Mouse (Mus musculus) urinary bladder, postnatal 10 days (tissue): Measurements from ENCODE around the gene Lrrc8d.

Source experiments
- DNase-seq: peaks from one replicate; pipeline ENCODE4 v3.0.0; 2022; ENCODE audit warnings: low spot score

Lrrc8d gene

DNA sequence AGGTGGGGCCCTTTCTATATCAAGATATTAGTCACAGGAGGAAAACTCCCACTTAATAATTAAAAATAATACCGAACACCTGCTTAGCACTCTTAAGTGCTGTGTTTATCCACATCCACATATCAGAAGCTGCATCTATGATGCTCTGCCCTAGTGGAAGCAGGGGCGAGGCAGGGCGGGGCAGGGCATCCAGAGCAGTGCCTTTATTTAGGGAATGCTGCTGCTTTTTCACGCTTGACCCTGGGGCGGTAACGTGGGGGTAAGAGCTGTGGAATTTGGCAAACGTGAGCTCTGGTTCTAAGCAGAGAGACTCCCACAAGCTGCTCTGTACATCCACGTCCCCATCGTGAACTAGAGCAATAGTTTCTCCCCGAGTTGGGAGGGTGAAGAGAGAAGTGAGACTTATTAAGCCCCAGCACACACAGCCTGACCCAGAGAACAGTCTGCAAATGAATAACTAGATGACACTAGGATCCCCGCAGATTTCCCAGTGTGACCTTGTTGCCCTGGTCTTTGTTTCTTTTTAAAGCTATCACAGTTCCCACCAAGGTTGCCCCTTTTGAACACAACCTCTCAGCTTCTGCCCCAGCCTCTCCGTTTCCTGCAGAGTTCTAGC is 77.3 kb downstream of the Lrrc8d start:
- DNase-seq, result no peak

DNA sequence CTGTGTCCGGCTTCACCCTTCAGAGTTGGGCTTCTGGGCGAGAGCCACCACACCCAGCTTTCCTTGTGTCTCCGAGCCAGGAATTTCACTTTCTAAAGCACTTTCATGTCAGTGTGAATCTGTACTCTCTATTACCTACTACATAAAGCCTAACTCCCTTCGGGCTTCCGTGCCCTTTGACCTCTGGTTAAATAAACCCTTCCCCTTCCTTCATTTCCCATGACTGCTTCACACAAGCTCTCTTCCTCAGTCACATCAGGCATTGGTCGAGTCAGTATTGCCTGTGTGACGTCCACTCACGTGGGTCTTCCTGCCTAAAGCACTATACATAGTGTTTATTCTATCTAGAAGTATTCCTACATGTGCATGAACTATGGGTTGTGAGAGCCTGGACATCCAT is 77.9 kb downstream of the Lrrc8d start:
- DNase-seq, result no peak

DNA sequence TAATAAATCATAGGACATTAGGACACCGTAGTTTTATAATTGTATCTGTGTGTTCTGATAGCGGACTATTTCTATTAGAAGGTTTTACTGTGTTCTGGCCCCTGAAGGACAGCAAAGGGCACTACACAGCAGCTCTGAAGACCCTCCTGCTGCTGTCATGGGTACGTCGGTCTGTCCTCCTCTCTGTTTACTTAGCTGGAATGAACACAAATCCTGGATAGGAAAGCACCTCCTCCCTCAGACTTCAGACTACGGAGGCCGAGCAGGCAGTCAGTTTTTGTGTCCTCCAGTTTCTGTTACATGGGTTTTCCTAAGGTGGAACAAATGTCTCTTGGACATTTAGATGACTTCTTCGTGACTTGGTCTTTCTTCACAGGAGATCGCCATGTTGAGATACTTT is 78.4 kb downstream of the Lrrc8d start:
- DNase-seq, result no peak

GRCm38 (mm10) chr5:105778723-105779122 is 79.0 kb downstream of the Lrrc8d start:
- no peak for DNase-seq

- DNase-seq, result no peak
Measured at GRCm38 (mm10) chr5:105779331-105779730, 79.6 kb downstream of the Lrrc8d start.

DNA sequence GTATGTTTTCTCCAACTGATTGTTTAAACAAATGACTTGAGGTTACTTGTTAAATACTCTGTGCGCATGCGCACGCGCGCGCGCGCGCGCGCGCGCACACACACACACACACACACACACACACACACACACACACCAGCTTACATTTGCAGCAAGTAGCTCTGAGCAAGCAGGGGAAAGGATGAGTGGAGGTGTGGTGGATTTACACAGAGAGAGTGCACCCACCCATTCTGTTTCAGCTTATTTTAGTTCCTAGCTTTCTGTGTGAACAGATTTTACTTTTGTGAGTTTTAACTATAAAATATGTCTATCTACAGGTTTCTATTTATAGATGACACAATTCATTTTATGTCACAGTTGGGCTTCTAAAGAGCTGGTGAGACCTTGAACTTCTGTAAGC is 84.1 kb downstream of the Lrrc8d start:
- no peak for DNase-seq

GRCm38 (mm10) chr5:105784724-105785123 is 85.0 kb downstream of the Lrrc8d start:
- DNase-seq, result no peak

- DNase-seq, result no peak
Measured at GRCm38 (mm10) chr5:105787577-105787976, 87.8 kb downstream of the Lrrc8d start.

DNA sequence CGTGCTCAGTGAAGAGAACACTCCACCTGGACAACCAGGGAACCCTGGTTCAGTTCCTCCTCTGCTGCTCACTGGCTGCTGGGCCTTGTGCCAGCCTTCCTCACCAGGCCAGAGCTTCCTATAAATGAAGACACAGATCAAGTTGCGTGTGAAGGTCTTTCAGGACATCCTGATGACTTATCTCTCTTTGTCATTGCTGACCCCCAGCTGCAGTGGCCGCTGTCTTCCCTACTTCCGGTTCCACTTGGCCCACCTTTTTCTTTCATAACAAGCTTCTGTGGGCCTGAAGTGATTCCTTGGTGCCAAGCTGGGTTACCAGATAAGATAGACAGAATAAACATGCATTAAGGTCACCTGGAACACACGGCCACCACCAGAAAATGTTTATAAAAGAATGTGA is 90.0 kb downstream of the Lrrc8d start:
- DNase-seq, result no peak

GRCm38 (mm10) chr5:105792331-105792801 is 92.6 kb downstream of the Lrrc8d start:
- DNase-seq, result no peak

- DNase-seq, result no peak
Measured at GRCm38 (mm10) chr5:105792853-105793547, 93.2 kb downstream of the Lrrc8d start.

- no peak for DNase-seq
Measured at GRCm38 (mm10) chr5:105793548-105793940, 93.8 kb downstream of the Lrrc8d start.

DNA sequence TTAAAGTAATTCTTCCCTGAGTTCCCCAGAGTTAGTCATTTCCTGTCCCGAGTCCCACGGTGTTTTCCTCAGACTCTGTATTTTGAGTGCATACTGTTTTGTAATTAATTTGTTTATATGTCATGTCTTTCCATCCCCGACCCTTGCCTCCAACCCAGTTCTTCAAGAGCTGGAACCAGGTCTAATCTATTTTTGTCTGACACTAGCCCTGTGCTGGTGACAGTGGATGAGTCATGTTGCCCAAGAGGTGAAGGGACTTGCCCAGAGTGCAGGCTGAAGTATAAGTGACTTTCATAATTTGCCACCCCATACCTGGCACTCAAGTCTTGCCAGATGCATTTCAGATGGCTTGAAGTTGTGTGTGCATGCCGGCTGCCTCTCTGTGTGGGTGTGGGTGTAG is 98.7 kb downstream of the Lrrc8d start:
- DNase-seq, result no peak

- no peak for DNase-seq
Measured at GRCm38 (mm10) chr5:105799850-105800635, 100.3 kb downstream of the Lrrc8d start.

DNA sequence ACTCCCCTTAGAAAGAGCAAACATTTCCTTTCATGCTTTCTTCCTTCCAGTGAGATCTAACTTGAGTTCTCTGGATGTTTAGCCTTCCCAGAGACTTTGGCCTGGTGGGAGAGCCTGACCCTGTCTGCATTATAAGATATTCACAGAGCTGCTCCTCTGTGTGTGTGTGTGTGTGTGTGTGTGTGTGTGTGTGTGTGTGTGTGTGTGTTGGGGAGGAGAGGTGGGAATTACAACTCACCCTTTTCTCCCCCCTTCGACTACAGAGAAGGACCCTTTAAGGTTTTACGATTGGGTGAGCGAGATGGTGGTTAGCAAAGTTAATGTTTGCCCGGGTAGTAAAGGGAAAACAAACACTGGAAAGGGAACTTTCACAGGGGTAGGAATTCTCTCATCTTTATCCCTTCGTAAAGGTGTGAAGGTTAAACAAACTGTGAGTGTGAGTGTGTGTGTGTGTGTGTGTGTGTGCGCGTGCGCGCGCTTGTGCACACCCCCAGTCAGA is 101.3 kb downstream of the Lrrc8d start:
- DNase-seq, result no peak

GRCm38 (mm10) chr5:105805955-105806354 is 106.2 kb downstream of the Lrrc8d start:
- no peak for DNase-seq

GRCm38 (mm10) chr5:105807461-105807860 is 107.7 kb downstream of the Lrrc8d start:
- DNase-seq, result no peak

- no peak for DNase-seq
Measured at GRCm38 (mm10) chr5:105809056-105809455, 109.3 kb downstream of the Lrrc8d start.

DNA sequence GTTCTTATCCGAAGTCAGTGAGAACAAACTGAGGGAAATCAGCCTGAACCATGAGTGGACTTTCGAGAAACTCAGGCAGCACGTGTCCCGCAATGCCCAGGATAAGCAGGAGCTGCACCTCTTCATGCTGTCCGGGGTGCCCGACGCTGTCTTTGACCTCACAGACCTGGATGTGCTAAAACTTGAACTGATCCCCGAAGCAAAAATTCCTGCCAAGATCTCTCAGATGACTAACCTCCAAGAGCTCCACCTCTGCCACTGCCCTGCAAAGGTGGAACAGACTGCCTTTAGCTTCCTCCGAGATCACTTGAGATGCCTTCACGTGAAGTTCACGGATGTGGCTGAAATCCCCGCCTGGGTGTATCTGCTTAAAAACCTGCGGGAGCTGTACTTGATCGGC is 113.3 kb downstream of the Lrrc8d start:
- no peak for DNase-seq

DNA sequence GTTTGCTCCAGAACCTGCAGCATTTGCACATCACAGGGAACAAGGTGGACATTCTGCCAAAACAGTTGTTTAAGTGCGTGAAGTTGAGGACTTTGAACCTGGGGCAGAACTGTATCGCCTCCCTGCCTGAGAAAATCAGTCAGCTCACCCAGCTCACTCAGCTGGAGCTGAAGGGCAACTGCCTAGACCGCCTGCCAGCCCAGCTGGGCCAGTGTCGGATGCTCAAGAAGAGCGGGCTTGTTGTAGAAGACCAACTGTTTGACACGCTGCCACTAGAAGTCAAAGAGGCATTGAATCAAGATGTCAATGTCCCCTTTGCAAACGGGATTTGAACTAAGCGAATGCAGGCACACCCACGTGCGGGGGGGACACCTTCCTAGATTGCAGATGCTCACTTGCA is 114.2 kb downstream of the Lrrc8d start:
- DNase-seq, result no peak

DNA sequence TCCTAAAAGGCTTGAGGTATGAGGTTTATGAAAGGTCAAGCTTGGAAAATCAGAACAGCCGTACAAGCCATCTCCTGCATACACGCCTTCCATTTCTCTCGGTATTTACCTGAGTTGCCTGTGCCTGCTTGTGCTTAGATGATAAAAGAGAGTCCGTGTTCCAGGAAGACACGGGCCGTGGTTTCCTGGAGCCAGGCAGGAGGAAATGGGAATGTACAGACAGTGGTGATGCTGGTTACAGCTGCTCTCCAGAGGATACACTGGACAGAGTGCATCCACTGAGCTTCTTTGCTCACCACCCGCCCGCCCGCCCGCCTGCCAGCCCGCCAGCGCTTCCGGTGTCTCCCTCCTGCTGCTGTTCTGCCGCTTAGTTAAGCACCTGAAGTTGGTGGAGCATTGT is 116.3 kb downstream of the Lrrc8d start:
- no peak for DNase-seq

DNA sequence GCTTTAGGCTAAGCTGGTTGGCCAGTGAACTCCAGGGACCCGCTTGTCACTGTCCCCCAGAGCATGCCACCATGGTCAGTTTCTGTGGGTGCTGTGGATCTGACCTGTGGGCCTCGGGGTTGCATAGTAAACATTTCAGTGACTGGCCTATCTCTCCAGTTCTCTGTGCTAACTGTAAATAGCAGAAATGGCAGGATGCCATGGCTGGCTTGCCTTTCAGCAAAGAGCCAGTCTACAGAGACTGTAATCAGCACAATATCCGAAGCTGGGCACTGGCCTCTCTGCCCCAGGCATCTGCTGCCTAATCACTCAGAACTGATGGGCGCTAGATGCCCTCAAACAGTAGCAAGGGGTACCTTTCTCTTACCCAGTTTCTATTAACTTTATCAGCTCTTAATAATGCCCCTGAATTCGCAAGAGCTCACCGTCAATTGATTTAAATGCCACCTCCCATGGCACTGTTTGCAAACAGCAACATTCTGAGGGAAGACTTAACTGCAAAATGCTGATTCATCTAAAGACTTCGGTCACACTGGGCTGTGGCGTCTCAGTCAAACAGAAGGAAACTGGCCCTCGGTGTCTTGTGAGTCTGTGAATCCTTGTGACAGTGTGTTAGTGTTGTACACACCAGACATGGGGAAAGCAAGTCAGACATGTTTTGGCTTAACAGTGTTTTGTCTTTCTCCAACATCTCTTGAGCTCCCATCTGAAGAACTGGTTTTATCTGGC is 117.6 kb downstream of the Lrrc8d start:
- DNase-seq, result no peak
